Mouse (Mus musculus) CH12.LX (cell line): Measurements from ENCODE around the gene Ccdc93. TPM values are rescaled to one million over a fixed set of nuclear protein-coding genes. Genes with fewer than 3 reads are reported as not detected.

ENCODE experiments used
- DNase-seq: peaks from one replicate; pipeline ENCODE4 v3.0.0-alpha.2; 2013; ENCODE audit errors: extremely low read depth
- H3K27ac ChIP-seq: 2 replicates; pipeline ENCODE4 v1.5.1; 2012; ENCODE audit warnings: low read depth, mild to moderate bottlenecking, control low read depth, moderate library complexity; ENCODE audit not compliant: insufficient read depth
- H3K27me3 ChIP-seq: replicated peaks from 2 replicates; pipeline ENCODE3; 2012; ENCODE audit warnings: inconsistent platforms
- H3K36me3 ChIP-seq, 2 experiments: replicated peaks in 1 of 2; 2 replicates each; pipeline versions ENCODE3 to v1.6.1; 2012; ENCODE audit warnings: inconsistent platforms in 1 of 2, low read length in 1 of 2, mild to moderate bottlenecking in 1 of 2, mixed read lengths in 1 of 2, moderate library complexity in 1 of 2; ENCODE audit not compliant: control insufficient read depth in 1 of 2, insufficient read depth in 1 of 2
- H3K4me1 ChIP-seq, 2 experiments: 2 replicates each; pipeline ENCODE4 v1.6.1; 2012; ENCODE audit warnings: inconsistent platforms in 1 of 2, moderate library complexity in 1 of 2; ENCODE audit not compliant: insufficient read depth in 2 of 2, control insufficient read depth in 1 of 2
- H3K4me2 ChIP-seq: 2 replicates; pipeline ENCODE4 v1.6.1; 2012; ENCODE audit warnings: low read depth, mild to moderate bottlenecking, control low read depth; ENCODE audit not compliant: poor library complexity, insufficient read depth, severe bottlenecking
- H3K4me3 ChIP-seq, 3 experiments: fragments of 150-350 bp in 1 of 3; sonication (generic) in 1 of 3; replicated peaks in 1 of 3; 2 replicates each; pipeline versions ENCODE3 to v1.5.1; 2011 to 2012; ENCODE audit warnings: low read depth in 2 of 3, low read length in 2 of 3, mild to moderate bottlenecking in 2 of 3, moderate library complexity in 2 of 3, control low read depth in 1 of 3, improper control_type of control experiment in 1 of 3, inconsistent platforms in 1 of 3, mixed read lengths in 1 of 3; ENCODE audit not compliant: poor library complexity in 1 of 3
- H3K79me2 ChIP-seq: replicated peaks from 2 replicates; pipeline ENCODE4 v1.6.1; 2012; ENCODE audit warnings: mild to moderate bottlenecking, moderate library complexity; ENCODE audit not compliant: control insufficient read depth, poor library complexity, insufficient read depth, severe bottlenecking; ENCODE audit errors: extremely low read depth
- H3K9ac ChIP-seq: 2 replicates; pipeline ENCODE4 v1.6.1; 2012; ENCODE audit warnings: low read depth, mild to moderate bottlenecking, control low read depth, moderate library complexity; ENCODE audit not compliant: insufficient read depth
- H3K9me3 ChIP-seq: replicated peaks from 2 replicates; pipeline ENCODE3; 2012; ENCODE audit warnings: low read length, inconsistent platforms, mixed read lengths
- BHLHE40 ChIP-seq: IDR thresholded peaks from 2 replicates; pipeline ENCODE4 v1.6.1; 2011; ENCODE audit warnings: mild to moderate bottlenecking, low read depth, low read length, improper control_type of control experiment
- CHD1 ChIP-seq: IDR thresholded peaks from 2 replicates; pipeline ENCODE4 v1.6.1; 2012; ENCODE audit warnings: low read depth, low read length, improper control_type of control experiment, inconsistent platforms
- CHD2 ChIP-seq: IDR thresholded peaks from 2 replicates; pipeline ENCODE4 v1.6.1; 2011; ENCODE audit warnings: low read length, improper control_type of control experiment
- CTCF ChIP-seq, 2 experiments: IDR thresholded peaks in 1 of 2; conservative IDR thresholded peaks in 1 of 2; 2 replicates each; pipeline ENCODE4 v1.5.1; 2011 to 2012; ENCODE audit warnings: low read depth in 2 of 2, low read length in 2 of 2, improper control_type of control experiment in 1 of 2, inconsistent platforms in 1 of 2, mild to moderate bottlenecking in 1 of 2, moderate library complexity in 1 of 2
- ELF1 ChIP-seq: IDR thresholded peaks from 2 replicates; pipeline ENCODE4 v1.6.1; 2014; ENCODE audit warnings: low read depth, mild to moderate bottlenecking, inconsistent platforms, low read length, improper control_type of control experiment
- ETS1 ChIP-seq: conservative IDR thresholded peaks from 2 replicates; pipeline ENCODE4 v1.6.1; 2012; ENCODE audit warnings: low read depth, mild to moderate bottlenecking, inconsistent platforms, low read length, improper control_type of control experiment, moderate library complexity
- GABPA ChIP-seq: IDR thresholded peaks from 2 replicates; pipeline ENCODE4 v1.6.1; 2012; ENCODE audit warnings: low read depth, low read length, improper control_type of control experiment, inconsistent platforms; ENCODE audit not compliant: insufficient replicate concordance
- HCFC1 ChIP-seq: IDR thresholded peaks from 2 replicates; pipeline ENCODE4 v1.6.1; 2012; ENCODE audit warnings: low read depth, mild to moderate bottlenecking, inconsistent platforms, low read length, improper control_type of control experiment
- JUND ChIP-seq: conservative IDR thresholded peaks from 2 replicates; pipeline ENCODE4 v1.6.1; 2011; ENCODE audit warnings: low read depth, low read length, improper control_type of control experiment
- MAFK ChIP-seq: IDR thresholded peaks from 2 replicates; pipeline ENCODE4 v1.6.1; 2011; ENCODE audit warnings: low read length, improper control_type of control experiment; ENCODE audit not compliant: insufficient replicate concordance
- MAX ChIP-seq: IDR thresholded peaks from 2 replicates; pipeline ENCODE4 v1.6.1; 2011; ENCODE audit warnings: low read length, improper control_type of control experiment
- MEF2A ChIP-seq: IDR thresholded peaks from 2 replicates; pipeline ENCODE4 v1.6.1; 2014; ENCODE audit warnings: low read depth, mild to moderate bottlenecking, inconsistent platforms, low read length, improper control_type of control experiment, borderline replicate concordance
- MXI1 ChIP-seq: IDR thresholded peaks from 2 replicates; pipeline ENCODE4 v1.6.1; 2011; ENCODE audit warnings: mild to moderate bottlenecking, low read depth, low read length, improper control_type of control experiment
- NELFE ChIP-seq: IDR thresholded peaks from 2 replicates; pipeline ENCODE4 v1.6.1; 2011; ENCODE audit warnings: low read depth, low read length, improper control_type of control experiment
- NRF1 ChIP-seq: IDR thresholded peaks from 2 replicates; pipeline ENCODE4 v1.6.1; 2014; ENCODE audit warnings: low read depth, mild to moderate bottlenecking, inconsistent platforms, low read length, improper control_type of control experiment, moderate library complexity
- PAX5 ChIP-seq: IDR thresholded peaks from 2 replicates; pipeline ENCODE4 v1.6.1; 2012; ENCODE audit warnings: low read length, inconsistent platforms, mixed read lengths
- POLR2AphosphoS2 ChIP-seq: IDR thresholded peaks from 2 replicates; pipeline ENCODE4 v1.6.1; 2011; ENCODE audit warnings: low read depth, low read length, improper control_type of control experiment
- SIN3A ChIP-seq: IDR thresholded peaks from 2 replicates; pipeline ENCODE4 v1.6.1; 2012; ENCODE audit warnings: low read length, improper control_type of control experiment, inconsistent platforms
- TBP ChIP-seq: conservative IDR thresholded peaks from 2 replicates; pipeline ENCODE4 v1.6.1; 2011; ENCODE audit warnings: low read depth, low read length, improper control_type of control experiment
- TCF12 ChIP-seq: IDR thresholded peaks from 2 replicates; pipeline ENCODE4 v1.6.1; 2014; ENCODE audit warnings: low read depth, mild to moderate bottlenecking, inconsistent platforms, low read length, improper control_type of control experiment
- UBTF ChIP-seq: IDR thresholded peaks from 2 replicates; pipeline ENCODE4 v1.6.1; 2012; ENCODE audit warnings: low read depth, mild to moderate bottlenecking, inconsistent platforms, low read length, improper control_type of control experiment, moderate library complexity
- USF1 ChIP-seq: IDR thresholded peaks from 2 replicates; pipeline ENCODE4 v1.6.1; 2014; ENCODE audit warnings: low read depth, mild to moderate bottlenecking, inconsistent platforms, low read length, improper control_type of control experiment
- USF2 ChIP-seq: conservative IDR thresholded peaks from 2 replicates; pipeline ENCODE4 v1.6.1; 2011; ENCODE audit warnings: low read depth, low read length, improper control_type of control experiment
- ZC3H11A ChIP-seq: IDR thresholded peaks from 2 replicates; pipeline ENCODE4 v1.6.1; 2012; ENCODE audit warnings: low read depth, mild to moderate bottlenecking, inconsistent platforms, low read length, improper control_type of control experiment
- ZKSCAN1 ChIP-seq: IDR thresholded peaks from 2 replicates; pipeline ENCODE4 v1.6.1; 2012; ENCODE audit warnings: low read depth, inconsistent platforms, low read length, improper control_type of control experiment, borderline replicate concordance
- dilution Hi-C: fragments of 300-500 bp; cut with MboI; formaldehyde crosslinking; loops from 2 replicates; pipeline ENCODE4 v1.14.3; 2020; ENCODE audit warnings: low sequenced_read_pairs; ENCODE audit not compliant: extremely low pct_unique_long_range_greater_than_20kb, extremely low pct_ligation_motif_present
- in situ Hi-C: fragments of 300-500 bp; cut with MboI; formaldehyde crosslinking; loops from 3 replicates; pipeline ENCODE4 v1.14.3; 2019; ENCODE audit warnings: low sequenced_read_pairs, low pct_ligation_motif_present, low pct_unique_long_range_greater_than_20kb, mixed read lengths
- polyA plus RNA-seq: library from polyadenylated mRNA; unstranded; fragments of >175 nt; gene quantifications from 2 replicates; pipeline ENCODE4 v1.2.1, GENCODE M21; 2012; ENCODE audit warnings: low read depth; ENCODE audit not compliant: insufficient read length
- total RNA-seq, 2 experiments: library from RNA; depleted of rRNA; stranded (reverse); fragments of 300-350 nt in 1 of 2; fragments of >200 nt in 1 of 2; gene quantifications; 2 replicates each; pipeline ENCODE4 v1.2.3; 2012 to 2014

Ccdc93 gene
- total and polyA plus RNA-seq, 3 experiments, result 21.0 to 34.0 (median 23.7) TPM

DNA sequence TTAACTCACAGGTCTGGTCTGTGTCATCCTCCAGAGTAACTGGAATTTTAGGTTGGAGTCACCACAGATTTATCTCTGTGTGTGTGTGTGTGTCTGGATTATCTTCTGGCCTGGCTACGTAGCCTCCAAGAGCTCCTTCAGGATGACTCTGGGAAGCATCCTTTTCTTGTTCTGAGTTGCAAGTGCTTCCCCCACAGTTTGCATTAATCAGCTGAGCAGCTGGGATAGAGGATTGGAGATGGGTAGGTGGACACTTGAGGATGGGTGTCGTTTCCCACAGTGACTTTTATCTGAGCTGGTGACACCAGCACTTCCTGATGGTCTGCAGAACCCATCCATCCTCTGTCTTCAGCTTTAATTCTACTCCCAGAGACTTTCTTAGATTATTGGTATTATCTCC is 116.0 kb downstream of the Ccdc93 start:
- H3K9ac ChIP-seq, result no peak overlapping the region
- no peaks in the 10 kb centered on the region for H3K4me1 ChIP-seq
- in situ Hi-C loops (no loop called here), dilution Hi-C loops (no loop called here)
- H3K79me2 ChIP-seq, result no peaks in the 10 kb centered on the region
- H3K4me3 ChIP-seq, result no peak overlapping the region
- TF ChIP-seq MAX (no peak), BHLHE40 (no peak), ETS1 (no peak), ZC3H11A (no peak), CHD2 (no peak), HCFC1 (no peak), ELF1 (no peak), TBP (no peak), PAX5 (no peak), NRF1 (no peak), TCF12 (no peak), NELFE (no peak)
- no peak for DNase-seq
- H3K36me3 ChIP-seq, result peaks cover 11 to 27% of the 10 kb centered on the region in 2 experiments
- no peak overlapping the region for H3K27ac ChIP-seq
- no peaks in the 10 kb centered on the region for H3K9me3 ChIP-seq
- no peak overlapping the region for H3K4me2 ChIP-seq
- no peaks in the 10 kb centered on the region for H3K27me3 ChIP-seq

DNA sequence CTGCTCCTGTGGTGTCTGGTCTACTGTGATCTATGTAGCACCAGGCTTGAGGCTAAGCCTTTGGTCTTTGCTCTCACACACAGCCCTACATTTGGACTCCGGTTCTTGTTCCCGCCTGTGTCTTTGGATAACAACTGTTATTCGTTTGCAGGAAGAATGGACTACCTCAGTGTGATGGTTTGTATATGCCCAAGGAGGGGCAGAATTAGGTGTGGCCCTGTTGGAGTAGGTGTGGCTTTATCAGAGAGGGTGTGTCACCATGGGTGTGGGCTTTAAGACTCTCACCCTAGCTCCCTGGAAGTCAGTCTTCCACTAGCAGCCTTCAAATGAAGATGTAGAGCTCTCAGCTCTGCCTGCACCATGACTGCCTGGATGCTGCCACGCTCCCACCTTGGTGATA is 117.8 kb downstream of the Ccdc93 start:
- dilution Hi-C loops (no loop called here), in situ Hi-C loops (no loop called here)
- TF ChIP-seq HCFC1 (no peak), SIN3A (no peak), ZKSCAN1 (no peak), MEF2A (no peak), USF2 (no peak), POLR2AphosphoS2 (no peak), ZC3H11A (no peak), UBTF (no peak), MAFK (no peak), USF1 (no peak), JUND (no peak), CHD2 (no peak), NELFE (no peak), TCF12 (no peak), GABPA (no peak), PAX5 (no peak), BHLHE40 (no peak), MXI1 (no peak), CHD1 (no peak), CTCF (conservative IDR thresholded peaks at IDR 0.05 in 1 of 2, IDR thresholded peaks at IDR 0.05 in 1 of 2; ENCODE audit: low read depth in 2 of 2, low read length in 2 of 2) (no peak)
- H3K79me2 ChIP-seq, result no peaks in the 10 kb centered on the region
- H3K4me2 ChIP-seq, result no peak overlapping the region
- no peak overlapping the region for H3K9ac ChIP-seq
- DNase-seq, result no peak
- no peaks in the 10 kb centered on the region for H3K27me3 ChIP-seq
- no peak overlapping the region for H3K27ac ChIP-seq
- H3K4me3 ChIP-seq, result no peak overlapping the region
- H3K4me1 ChIP-seq, result no peaks in the 10 kb centered on the region
- H3K36me3 ChIP-seq, result peaks cover 20 to 43% of the 10 kb centered on the region in 2 experiments
- H3K9me3 ChIP-seq, result no peaks in the 10 kb centered on the region
